Mouse (Mus musculus) T-helper 2 cell (primary cell): ENCODE measurements around the gene Zgrf1.

Experiments used
- in situ Hi-C: fragments of 300-600 bp; cut with MboI, MseI; formaldehyde crosslinking; loops from one replicate; pipeline ENCODE4 v1.15.1; 2025; ENCODE audit warnings: high pct_unique_total_duplicates

Zgrf1 gene

DNA sequence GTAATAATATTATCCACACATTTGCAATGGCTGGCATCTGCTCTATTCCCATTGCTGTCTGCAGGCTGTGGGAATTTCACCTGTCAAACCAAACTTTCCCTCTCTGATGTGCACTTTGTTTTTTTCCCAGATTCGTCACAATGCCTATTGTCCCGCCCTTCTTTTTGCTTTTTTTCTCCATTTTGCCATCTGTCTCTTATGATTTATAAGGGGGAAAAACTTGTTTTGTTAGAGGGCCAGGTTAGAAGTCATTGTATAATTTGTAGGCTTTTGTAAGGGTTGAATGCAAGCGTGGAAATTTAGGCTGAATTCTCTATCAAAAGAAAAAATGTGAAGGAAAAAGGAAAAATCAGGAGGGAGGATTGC, 81.7 kb downstream of the Zgrf1 start:
- in situ Hi-C loops, result loop anchor here (10.0 to 25.0 kb wide), 2 partner anchors 1020 to 1577 kb away; no protein-coding TSS in a partner anchor

DNA sequence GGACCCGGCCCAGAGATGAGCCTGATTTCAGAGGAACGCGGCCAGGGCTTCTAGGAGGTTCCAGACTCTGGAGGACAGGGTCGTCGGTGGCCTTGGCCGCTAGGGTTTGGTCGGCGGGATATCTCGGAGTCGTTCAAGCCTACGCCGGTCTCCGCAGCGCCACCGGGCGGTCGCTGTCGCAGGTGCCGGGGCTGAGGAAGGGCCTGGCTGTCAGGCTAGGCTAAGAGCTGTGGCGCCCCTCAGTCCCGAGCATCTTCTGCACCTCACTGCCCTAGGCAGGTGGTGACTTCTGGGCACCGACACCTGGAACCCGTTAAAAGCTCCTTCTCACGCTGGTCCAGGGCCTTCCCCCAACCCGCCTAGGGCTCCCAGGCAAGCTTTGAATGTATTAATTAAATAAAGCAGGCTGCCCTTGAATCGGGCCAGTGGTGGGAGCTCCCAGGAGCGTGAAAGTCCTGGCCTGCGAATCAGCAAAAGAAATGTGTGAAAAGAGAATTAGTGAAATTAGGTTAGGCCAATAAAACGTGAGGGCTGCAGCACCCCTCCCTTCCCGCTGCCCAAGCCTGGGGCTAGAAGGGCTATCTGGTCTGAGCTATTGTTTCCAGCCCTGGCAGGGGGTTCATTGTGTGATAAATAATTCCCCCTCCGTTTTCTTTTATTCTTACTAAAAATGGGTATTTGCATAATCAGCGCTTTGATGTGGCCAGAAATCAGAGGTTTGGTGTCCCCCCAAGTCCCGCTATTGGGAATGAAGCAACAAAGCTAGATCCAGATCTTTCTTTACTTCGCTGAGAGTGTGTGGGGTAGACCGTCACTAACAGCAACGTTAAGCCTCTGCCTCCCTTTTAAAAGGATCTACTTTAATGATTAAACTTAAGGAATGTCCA, 86.8 kb downstream of the Zgrf1 start:
- in situ Hi-C loops, result loop anchor here (10.0 to 25.0 kb wide), 2 partner anchors 1025 to 1572 kb away; no protein-coding TSS in a partner anchor

DNA sequence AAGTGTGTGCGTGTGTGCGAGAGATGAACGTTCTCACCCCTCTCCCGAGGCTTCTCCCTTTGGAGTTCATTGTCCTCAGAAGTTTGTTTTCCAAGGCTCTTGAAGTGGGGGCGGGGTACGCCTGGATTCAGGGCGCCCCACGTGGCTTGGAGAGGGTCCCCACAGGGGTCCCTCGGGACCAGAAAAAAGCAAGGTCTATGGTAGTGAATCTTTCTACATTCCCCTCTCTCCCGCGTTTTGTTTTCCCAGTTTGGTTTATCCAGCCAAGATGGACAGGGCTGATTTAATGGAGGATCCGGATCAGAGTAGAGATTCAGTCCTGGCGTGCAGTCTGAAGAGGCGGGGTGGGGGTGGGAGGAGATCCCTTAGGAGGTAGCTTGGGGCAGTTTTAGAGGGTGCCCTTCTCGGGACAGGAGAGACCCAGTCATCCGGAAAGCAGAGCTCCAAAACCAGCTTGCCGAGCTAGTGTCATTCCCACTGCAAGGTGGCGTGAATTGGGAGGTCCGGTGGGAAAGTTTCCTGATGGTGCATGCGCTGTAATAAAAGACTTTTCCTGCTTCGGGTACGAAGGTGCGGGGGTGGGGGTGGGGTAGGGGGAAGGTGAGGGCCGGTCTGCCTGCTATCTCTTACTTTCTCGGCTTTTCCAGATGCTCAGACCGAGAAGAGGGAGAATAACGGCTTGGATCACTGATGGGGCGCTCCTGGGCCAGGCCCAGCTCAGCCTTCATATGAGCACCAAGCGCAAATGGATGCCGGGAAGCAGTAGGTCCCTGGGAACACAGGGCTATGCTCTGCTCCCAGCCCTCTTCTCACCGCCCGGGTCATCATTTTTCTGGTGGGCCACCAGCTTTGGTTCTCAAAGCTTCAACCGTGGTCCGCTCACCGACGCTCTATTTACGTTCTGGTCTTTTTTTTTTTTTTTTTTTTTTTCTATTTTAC, 87.7 kb downstream of the Zgrf1 start:
- in situ Hi-C loops, result loop anchor here (25.0 kb wide), 1 partner anchor 1571 kb away; no protein-coding TSS in a partner anchor

DNA sequence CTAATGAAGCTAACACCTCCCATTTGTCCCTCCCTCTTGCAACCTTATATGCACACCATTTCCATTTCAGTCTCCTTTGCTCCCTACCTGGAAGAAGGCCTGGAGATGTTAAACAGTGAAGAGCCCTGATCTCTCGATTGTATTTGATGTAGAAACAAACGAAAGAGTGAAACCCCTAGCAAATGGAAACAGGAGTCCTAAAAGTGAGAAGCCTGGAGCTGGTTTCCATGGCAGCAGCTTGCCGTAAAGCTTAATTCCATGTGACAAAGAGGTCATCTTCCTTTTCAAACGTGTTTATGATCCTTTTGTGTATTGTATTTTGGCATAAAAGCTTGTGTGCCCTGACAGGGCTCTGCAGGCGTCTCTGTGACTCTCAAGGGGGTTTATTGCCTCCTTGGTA, 88.9 kb downstream of the Zgrf1 start:
- in situ Hi-C loops, result loop anchor here (25.0 kb wide), 1 partner anchor 1570 kb away; no protein-coding TSS in a partner anchor

DNA sequence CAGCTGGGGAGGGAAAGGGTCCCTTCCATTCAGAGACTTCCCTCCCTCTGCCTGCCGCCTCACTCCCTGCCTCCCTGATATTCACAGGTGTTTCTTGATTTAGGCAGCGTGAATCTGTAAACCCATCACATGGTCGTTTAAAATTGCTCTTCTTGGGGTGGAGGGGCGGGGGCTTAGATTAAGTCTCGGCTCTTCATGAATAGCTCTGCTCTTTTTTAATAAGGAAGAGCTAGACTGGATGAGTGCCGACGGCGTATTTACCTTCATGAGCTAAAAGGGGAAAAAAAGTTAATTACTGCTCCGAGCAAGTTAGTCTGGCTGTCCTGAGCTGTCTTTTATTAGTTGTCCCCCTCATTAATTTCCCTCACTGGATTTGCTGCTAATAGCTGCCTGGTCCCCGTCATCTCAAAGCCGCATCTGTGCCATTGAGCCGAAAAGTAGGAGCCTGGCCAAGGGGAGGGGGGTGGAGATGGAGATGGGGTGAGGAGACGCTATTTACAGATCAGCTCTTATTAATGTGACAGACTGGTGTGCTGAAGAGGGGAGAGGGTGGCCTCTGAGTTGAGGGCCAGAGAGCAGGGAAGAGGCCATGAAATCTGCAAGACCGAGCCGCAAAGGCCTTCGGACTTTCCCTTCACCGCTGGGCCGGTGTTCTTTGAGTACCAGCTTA, 93.0 kb downstream of the Zgrf1 start:
- in situ Hi-C loops, result loop anchor here (25.0 kb wide), 1 partner anchor 1566 kb away; no protein-coding TSS in a partner anchor

GRCm38 (mm10) chr3:127651742-127652653, 98.7 kb downstream of the Zgrf1 start:
- in situ Hi-C loops, result no loop called here

- in situ Hi-C loops, result no loop called here
Measured at GRCm38 (mm10) chr3:127660712-127661111, 107.4 kb downstream of the Zgrf1 start.

- in situ Hi-C loops, result no loop called here
Measured at GRCm38 (mm10) chr3:127661646-127662531, 108.6 kb downstream of the Zgrf1 start.
